Mouse (Mus musculus): Measurements from ENCODE around the gene 1110004F10Rik.

DNA sequence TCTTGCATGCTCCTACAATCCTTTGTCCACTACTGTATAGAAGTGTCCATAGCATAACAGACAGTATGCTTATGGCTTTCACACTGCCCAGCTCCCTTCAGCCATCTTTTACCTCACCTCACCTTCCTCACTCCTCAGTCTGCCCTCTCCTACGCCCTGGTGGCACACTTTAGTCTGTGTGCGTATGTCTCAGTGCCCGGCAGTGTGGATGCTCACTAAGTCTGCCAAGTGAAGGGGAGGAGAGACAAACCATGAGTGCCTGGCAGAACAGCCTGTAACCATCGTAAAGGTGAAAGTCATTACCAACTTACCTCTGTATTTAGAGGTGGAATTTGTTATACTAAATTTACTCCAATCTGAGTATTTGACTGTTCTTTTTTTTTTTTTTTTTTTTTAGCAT lies 36.5 kb upstream of the 1110004F10Rik start:
- no peak for TF ChIP-seq MEF2A (IDR thresholded peaks at IDR 0.05; ENCODE audit: borderline replicate concordance, low read depth, low read length)
- no peak for TF ChIP-seq CTCF (conservative IDR thresholded peaks at IDR 0.05 in 1 of 2, IDR thresholded peaks at IDR 0.05 in 1 of 2; ENCODE audit: low read depth in 2 of 2, low read length in 2 of 2)
- no peak for TF ChIP-seq USF2 (conservative IDR thresholded peaks at IDR 0.05; ENCODE audit: low read depth, low read length)
- TF ChIP-seq ZNF384 (IDR thresholded peaks at IDR 0.05; ENCODE audit: low read depth, low read length), result no peak
- no peak for TF ChIP-seq RCOR1 (conservative IDR thresholded peaks at IDR 0.05; ENCODE audit: low read depth, low read length)
- no peak for TF ChIP-seq SIN3A (IDR thresholded peaks at IDR 0.05; ENCODE audit: low read length)
